Mouse (Mus musculus): Measurements from ENCODE around the gene Sec31a. TPM values are rescaled to one million over a fixed set of nuclear protein-coding genes. Genes with fewer than 3 reads are reported as not detected.
A peak's percentile ranks its signal among the peaks of the same experiment; 100 is the strongest.

Sec31a gene
- polyA plus RNA-seq, 1 experiment from 2014 or later = 125 TPM

DNA sequence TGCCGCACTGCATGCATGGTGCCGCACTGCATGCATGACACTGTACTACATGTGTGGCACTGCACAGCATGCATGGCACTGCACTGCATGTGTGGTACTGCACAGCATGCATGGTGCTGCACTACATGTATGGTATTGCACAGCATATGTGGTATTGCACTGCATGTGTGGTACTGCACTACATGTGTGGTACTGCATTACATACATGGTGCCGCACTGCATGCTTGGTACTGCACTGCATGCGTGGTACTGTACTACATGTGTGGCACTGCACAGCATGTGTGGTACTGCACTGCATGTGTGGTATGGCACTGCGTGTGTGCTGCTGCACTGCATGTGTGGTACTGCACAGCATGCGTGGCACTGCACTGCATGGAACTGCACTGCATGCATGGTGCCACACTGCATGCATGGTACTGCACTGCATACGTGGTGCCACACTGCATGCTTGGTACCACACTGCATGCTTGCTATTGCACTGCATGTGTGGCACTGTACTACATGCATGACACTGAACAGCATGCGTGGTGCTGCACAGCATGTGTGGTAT is 65.1 kb downstream of the Sec31a start:
- Histone ChIP-seq H3K9me3 (ENCODE audit: control insufficient read depth, low read length) (no peaks in the 10 kb centered on the region), H3K4me2 (no peak overlapping the region), H3K27me3 (replicated peaks; ENCODE audit: control insufficient read depth, insufficient read depth, low read length) (no peaks in the 10 kb centered on the region), H3K36me3 (ENCODE audit: control insufficient read depth, insufficient read depth, low read length) (no peaks in the 10 kb centered on the region), H3K4me3 (ENCODE audit: low read depth, low read length) (no peak overlapping the region), H3K27ac (ENCODE audit: low read depth, low read length) (no peak overlapping the region), H3K4me1 (replicated peaks; ENCODE audit: control insufficient read depth, insufficient read depth, low read length) (no peaks in the 10 kb centered on the region), H3K9ac (ENCODE audit: low read depth, low read length) (no peak overlapping the region)
- 89% methylated on average over 8 of the region's 8 CpGs for whole genome bisulfite sequencing
- DNase-seq (ENCODE audit: low spot score) = no peak
- ATAC-seq (replicated peaks; ENCODE audit: low FRiP score) = peak; percentile 26; the same call in 1 of the 2 replicates

- H3K27ac ChIP-seq (ENCODE audit: low read depth, low read length) = no peak overlapping the region
These were observed 66.5 kb downstream of the Sec31a start for GRCm38 (mm10) chr5:100349287-100350215.

GRCm38 (mm10) chr5:100345118-100345517 is 70.9 kb downstream of the Sec31a start:
- Histone ChIP-seq H3K4me3 (ENCODE audit: low read depth, low read length) (no peak overlapping the region), H3K9me3 (ENCODE audit: control insufficient read depth, low read length) (no peaks in the 10 kb centered on the region), H3K27me3 (replicated peaks; ENCODE audit: control insufficient read depth, insufficient read depth, low read length) (no peaks in the 10 kb centered on the region), H3K4me1 (replicated peaks; ENCODE audit: control insufficient read depth, insufficient read depth, low read length) (no peaks in the 10 kb centered on the region), H3K27ac (ENCODE audit: low read depth, low read length) (no peak overlapping the region), H3K36me3 (ENCODE audit: control insufficient read depth, insufficient read depth, low read length) (no peaks in the 10 kb centered on the region), H3K4me2 (no peak overlapping the region), H3K9ac (ENCODE audit: low read depth, low read length) (no peak overlapping the region)
- 76% methylated on average over 1 of the region's 1 CpGs for WGBS
- DNase-seq (ENCODE audit: low spot score) = no peak
- ATAC-seq (replicated peaks; ENCODE audit: low FRiP score) = no peak

More at GRCm38 (mm10) chr5:100349287-100350215, 66.5 kb downstream of the Sec31a start:
- Histone ChIP-seq H3K9ac (ENCODE audit: low read depth, low read length) (no peak overlapping the region), H3K4me2 (no peak overlapping the region), H3K36me3 (ENCODE audit: control insufficient read depth, insufficient read depth, low read length) (no peaks in the 10 kb centered on the region), H3K9me3 (ENCODE audit: control insufficient read depth, low read length) (no peaks in the 10 kb centered on the region), H3K4me1 (replicated peaks; ENCODE audit: control insufficient read depth, insufficient read depth, low read length) (no peaks in the 10 kb centered on the region), H3K27me3 (replicated peaks; ENCODE audit: control insufficient read depth, insufficient read depth, low read length) (no peaks in the 10 kb centered on the region), H3K4me3 (ENCODE audit: low read depth, low read length) (no peak overlapping the region)
- 69% methylated on average over 10 of the region's 10 CpGs for WGBS
- ATAC-seq (replicated peaks; ENCODE audit: low FRiP score) (no peak), DNase-seq (ENCODE audit: low spot score) (no peak)

DNA sequence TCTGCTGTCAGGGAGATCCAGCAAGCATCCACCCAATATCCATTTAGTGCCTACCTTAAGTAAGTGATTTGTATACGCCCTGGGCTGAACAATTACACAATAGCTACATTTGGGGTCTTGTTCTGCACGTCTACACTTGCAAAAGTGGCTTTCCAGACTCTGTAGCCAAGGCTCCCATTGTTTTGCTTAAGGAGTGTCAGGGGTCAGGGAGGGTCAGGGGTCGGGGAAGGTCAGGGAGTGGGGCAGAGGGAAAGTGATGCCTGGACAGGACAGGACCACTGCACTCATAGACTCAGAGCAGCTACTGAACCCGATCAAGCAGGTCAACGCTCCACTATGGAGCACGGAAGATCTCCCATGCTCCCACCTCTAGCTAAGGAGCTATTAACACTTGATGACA is 72.9 kb downstream of the Sec31a start:
- DNase-seq (ENCODE audit: low spot score) (no peak), ATAC-seq (replicated peaks; ENCODE audit: low FRiP score) (no peak)
- H3K9me3 ChIP-seq (ENCODE audit: control insufficient read depth, low read length) = no peaks in the 10 kb centered on the region
- no peak overlapping the region for H3K4me2 ChIP-seq
- no peaks in the 10 kb centered on the region for H3K4me1 ChIP-seq (replicated peaks; ENCODE audit: control insufficient read depth, insufficient read depth, low read length)
- H3K36me3 ChIP-seq (ENCODE audit: control insufficient read depth, insufficient read depth, low read length) = no peaks in the 10 kb centered on the region
- H3K9ac ChIP-seq (ENCODE audit: low read depth, low read length) = no peak overlapping the region
- 61% methylated on average over 6 of the region's 6 CpGs for WGBS
- H3K4me3 ChIP-seq (ENCODE audit: low read depth, low read length) = no peak overlapping the region
- no peaks in the 10 kb centered on the region for H3K27me3 ChIP-seq (replicated peaks; ENCODE audit: control insufficient read depth, insufficient read depth, low read length)
- H3K27ac ChIP-seq (ENCODE audit: low read depth, low read length) = no peak overlapping the region

- 80% methylated on average over 6 of the region's 6 CpGs for WGBS
- Histone ChIP-seq H3K9me3 (ENCODE audit: control insufficient read depth, low read length) (no peaks in the 10 kb centered on the region), H3K36me3 (ENCODE audit: control insufficient read depth, insufficient read depth, low read length) (no peaks in the 10 kb centered on the region), H3K9ac (ENCODE audit: low read depth, low read length) (no peak overlapping the region), H3K4me3 (ENCODE audit: low read depth, low read length) (no peak overlapping the region), H3K4me1 (replicated peaks; ENCODE audit: control insufficient read depth, insufficient read depth, low read length) (no peaks in the 10 kb centered on the region), H3K4me2 (no peak overlapping the region), H3K27me3 (replicated peaks; ENCODE audit: control insufficient read depth, insufficient read depth, low read length) (no peaks in the 10 kb centered on the region), H3K27ac (ENCODE audit: low read depth, low read length) (no peak overlapping the region)
- no peak for DNase-seq (ENCODE audit: low spot score)
- ATAC-seq (replicated peaks; ENCODE audit: low FRiP score) = no peak
These were observed 73.6 kb downstream of the Sec31a start for GRCm38 (mm10) chr5:100342422-100342821.

- no peak overlapping the region for H3K4me3 ChIP-seq (ENCODE audit: low read depth, low read length)
- no peak overlapping the region for H3K9ac ChIP-seq (ENCODE audit: low read depth, low read length)
- H3K4me1 ChIP-seq (replicated peaks; ENCODE audit: control insufficient read depth, insufficient read depth, low read length) = no peaks in the 10 kb centered on the region
- H3K27me3 ChIP-seq (replicated peaks; ENCODE audit: control insufficient read depth, insufficient read depth, low read length) = no peaks in the 10 kb centered on the region
- ATAC-seq (replicated peaks; ENCODE audit: low FRiP score) (no peak), DNase-seq (ENCODE audit: low spot score) (no peak)
- no peaks in the 10 kb centered on the region for H3K9me3 ChIP-seq (ENCODE audit: control insufficient read depth, low read length)
- H3K4me2 ChIP-seq = no peak overlapping the region
- 79% methylated on average over 7 of the region's 7 CpGs for WGBS
- no peak overlapping the region for H3K27ac ChIP-seq (ENCODE audit: low read depth, low read length)
- H3K36me3 ChIP-seq (ENCODE audit: control insufficient read depth, insufficient read depth, low read length) = no peaks in the 10 kb centered on the region
These were observed 75.0 kb downstream of the Sec31a start for GRCm38 (mm10) chr5:100341042-100341441.

GRCm38 (mm10) chr5:100337852-100338251 is 78.2 kb downstream of the Sec31a start:
- no peak for ATAC-seq (replicated peaks; ENCODE audit: low FRiP score)
- Histone ChIP-seq H3K36me3 (ENCODE audit: control insufficient read depth, insufficient read depth, low read length) (no peaks in the 10 kb centered on the region), H3K9ac (ENCODE audit: low read depth, low read length) (no peak overlapping the region), H3K4me3 (ENCODE audit: low read depth, low read length) (no peak overlapping the region), H3K27ac (ENCODE audit: low read depth, low read length) (no peak overlapping the region), H3K4me2 (no peak overlapping the region), H3K9me3 (ENCODE audit: control insufficient read depth, low read length) (no peaks in the 10 kb centered on the region), H3K4me1 (replicated peaks; ENCODE audit: control insufficient read depth, insufficient read depth, low read length) (no peaks in the 10 kb centered on the region), H3K27me3 (replicated peaks; ENCODE audit: control insufficient read depth, insufficient read depth, low read length) (no peaks in the 10 kb centered on the region)
- 72% methylated on average over 4 of the region's 4 CpGs for WGBS
- no peak for DNase-seq (ENCODE audit: low spot score)

DNA sequence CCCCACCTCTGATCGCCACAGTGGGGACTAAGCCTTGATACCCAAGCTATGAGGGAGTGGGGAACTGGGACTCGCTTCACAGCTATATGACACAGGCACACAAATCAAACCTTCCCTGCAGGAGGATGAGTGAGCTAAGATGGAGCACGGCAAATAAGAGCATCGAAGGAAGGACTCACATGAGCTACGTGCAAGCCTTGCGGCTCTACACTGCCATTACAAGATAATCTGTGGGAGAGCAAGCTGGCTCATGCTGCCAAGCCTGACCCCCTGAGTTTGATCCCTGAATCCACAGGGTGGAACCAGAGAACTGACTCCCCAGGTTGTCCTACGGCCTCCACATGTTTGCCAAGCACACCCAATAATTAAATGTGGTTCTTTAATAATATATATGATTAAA is 79.2 kb downstream of the Sec31a start:
- H3K27ac ChIP-seq (ENCODE audit: low read depth, low read length) = no peak overlapping the region
- H3K27me3 ChIP-seq (replicated peaks; ENCODE audit: control insufficient read depth, insufficient read depth, low read length) = no peaks in the 10 kb centered on the region
- H3K9me3 ChIP-seq (ENCODE audit: control insufficient read depth, low read length) = no peaks in the 10 kb centered on the region
- no peaks in the 10 kb centered on the region for H3K4me1 ChIP-seq (replicated peaks; ENCODE audit: control insufficient read depth, insufficient read depth, low read length)
- no peak for DNase-seq (ENCODE audit: low spot score)
- whole genome bisulfite sequencing = 81% methylated on average over 7 of the region's 7 CpGs
- H3K4me2 ChIP-seq = no peak overlapping the region
- H3K36me3 ChIP-seq (ENCODE audit: control insufficient read depth, insufficient read depth, low read length) = no peaks in the 10 kb centered on the region
- H3K9ac ChIP-seq (ENCODE audit: low read depth, low read length) = no peak overlapping the region
- no peak for ATAC-seq (replicated peaks; ENCODE audit: low FRiP score)
- no peak overlapping the region for H3K4me3 ChIP-seq (ENCODE audit: low read depth, low read length)

Measured in liver, embryonic 11.5 days (tissue).